Mouse (Mus musculus): ENCODE results near the gene Pank1.

Pank1 gene

DNA sequence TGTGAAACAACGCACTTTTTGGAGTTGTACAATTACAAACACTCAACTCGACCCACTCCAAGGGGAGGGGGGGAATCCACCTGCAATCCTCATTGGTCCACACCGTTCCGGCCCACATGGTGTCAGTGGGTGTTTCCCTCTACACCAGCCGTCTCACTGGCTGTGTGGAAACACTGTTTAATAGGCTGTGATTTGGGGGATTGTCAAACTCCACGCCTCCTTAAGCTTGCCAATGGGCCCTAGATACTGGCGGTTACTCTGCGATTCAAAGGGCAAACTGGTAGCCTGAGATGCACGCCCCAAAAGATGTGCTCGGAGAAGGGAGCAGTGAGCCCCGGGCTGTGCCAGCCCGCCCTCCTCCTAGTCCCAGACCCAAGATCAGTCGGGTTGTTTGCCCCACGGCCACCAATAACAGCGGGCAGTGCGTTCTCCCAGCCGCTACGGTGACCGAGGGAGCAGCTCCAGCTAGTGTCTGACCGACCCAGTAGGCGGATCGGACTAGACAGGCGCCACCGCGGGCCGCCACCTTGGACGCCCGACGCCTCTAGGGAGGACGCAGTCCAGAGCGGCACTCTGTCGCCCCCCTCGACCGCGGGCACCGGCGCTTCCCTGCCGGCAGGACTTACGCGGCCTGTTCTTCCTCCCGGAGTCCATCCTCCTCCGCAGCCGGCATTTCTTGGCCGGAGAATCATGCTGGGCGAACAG, 1.2 kb downstream of the Pank1 start:
- peak; percentile 66 to 72 for DNase-seq

GRCm38 (mm10) chr19:34876676-34877075, 2.6 kb downstream of the Pank1 start:
- DNase-seq = no peak

DNA sequence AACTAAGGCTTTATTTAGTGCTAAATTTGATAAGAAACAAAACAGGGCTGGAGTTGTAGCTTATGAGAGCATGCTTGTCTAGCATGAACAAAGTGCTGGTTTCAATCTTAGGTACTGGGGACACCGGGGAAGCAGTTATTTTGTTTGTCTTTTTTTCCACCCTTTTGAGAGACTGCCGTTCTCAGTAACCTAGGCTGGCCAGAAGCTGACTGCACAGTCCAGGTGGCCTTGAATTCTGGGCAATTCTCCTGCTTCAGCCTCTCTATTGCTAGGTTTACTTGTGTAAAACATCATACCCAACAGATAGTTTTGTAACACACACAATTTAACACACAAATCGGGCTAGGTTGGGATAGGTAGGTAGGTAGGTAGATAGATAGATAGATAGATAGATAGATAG, 9.9 kb downstream of the Pank1 start:
- DNase-seq = no peak

- no peak for DNase-seq
Observed at GRCm38 (mm10) chr19:34868093-34868741, 11.0 kb downstream of the Pank1 start.

- no peak for DNase-seq
Observed at GRCm38 (mm10) chr19:34863737-34864136, 15.5 kb downstream of the Pank1 start.

- DNase-seq = no peak
Observed at GRCm38 (mm10) chr19:34856021-34856651, 23.1 kb downstream of the Pank1 start.

DNA sequence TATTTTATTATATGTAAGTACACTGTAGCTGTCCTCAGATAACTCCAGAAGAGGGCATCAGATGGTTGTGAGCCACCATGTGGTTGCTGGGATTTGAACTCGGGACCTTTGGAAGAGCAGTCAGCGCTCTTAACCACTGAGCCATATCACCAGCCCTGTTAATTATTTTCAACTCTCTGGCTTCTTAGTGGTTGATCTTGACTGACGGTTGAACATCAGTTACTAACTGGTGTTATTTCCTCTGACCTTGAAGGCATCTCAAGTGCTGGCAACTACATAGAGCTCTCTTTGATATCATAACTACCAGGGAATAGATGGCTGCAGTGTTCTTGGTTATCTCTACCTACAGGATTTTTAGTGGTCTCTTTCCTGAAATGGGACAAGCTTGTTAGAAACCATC, 28.1 kb downstream of the Pank1 start:
- DNase-seq = no peak

DNA sequence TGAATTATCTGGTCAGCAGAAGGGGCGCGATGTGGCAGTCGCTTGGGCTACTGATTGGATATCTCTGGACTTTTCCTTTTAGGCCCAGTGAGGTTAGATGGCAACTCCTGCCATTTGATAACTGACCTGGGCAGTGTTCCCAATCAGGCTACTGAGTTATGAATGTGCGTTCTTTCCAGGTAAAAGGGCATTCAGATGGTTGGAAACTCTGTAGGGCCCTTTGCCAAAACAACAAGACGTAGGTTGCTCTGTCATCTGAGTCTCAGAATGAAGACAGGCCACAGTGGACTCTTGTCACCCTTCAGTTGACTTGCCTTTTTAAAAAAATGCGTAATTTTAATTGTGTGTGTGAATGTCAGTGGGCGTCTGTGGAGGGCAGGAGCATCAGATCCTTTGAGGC, 29.8 kb downstream of the Pank1 start:
- DNase-seq = no peak

GRCm38 (mm10) chr19:34848164-34848563, 31.1 kb downstream of the Pank1 start:
- no peak for DNase-seq

DNA sequence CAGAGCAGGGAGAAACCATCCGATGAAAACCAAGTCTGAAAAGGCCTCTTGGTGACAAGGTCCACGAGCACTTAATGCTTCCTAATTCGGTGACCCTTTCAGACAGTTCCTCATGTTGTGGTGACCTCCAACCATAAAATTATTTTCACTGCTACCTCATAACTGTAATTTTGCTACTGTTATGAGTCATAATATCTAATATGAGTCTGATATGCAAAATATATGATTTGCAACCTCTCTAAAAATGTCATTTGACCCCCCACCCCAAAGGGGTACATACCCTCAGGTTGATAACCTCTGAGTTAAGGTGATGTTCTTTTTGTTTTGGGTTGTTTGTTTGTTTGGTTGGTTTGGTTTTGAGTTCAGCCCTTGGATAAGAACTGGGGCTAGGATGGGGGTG, 32.2 kb downstream of the Pank1 start:
- no peak for DNase-seq

DNA sequence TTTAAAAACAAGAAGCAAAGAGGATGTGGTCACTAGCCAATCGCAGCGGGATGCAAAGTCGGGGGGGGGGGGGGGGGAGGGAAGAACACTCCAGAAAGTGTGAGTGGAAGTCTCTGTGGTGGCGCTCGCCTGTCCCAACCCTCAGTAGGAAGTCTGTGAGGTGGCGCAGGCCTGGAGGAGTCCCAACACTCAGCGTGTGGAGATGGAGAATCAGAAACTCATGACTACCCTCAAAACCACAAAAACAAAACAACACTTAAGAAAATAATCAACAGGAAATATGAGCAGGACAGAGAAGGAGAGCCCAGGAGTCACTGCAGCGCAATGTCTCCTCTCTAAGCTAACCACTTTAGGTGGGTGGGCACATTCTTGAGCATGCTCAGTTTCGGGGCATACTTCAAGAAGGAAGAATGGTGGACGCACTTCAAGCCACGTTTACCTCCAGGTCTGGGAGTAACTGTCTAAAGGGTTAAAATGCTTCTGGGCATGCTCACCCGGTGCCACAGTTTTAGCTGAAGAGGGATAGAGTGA, 32.7 kb downstream of the Pank1 start:
- DNase-seq = peak; percentile 15 to 20

- DNase-seq = peak; percentile 8 to 12
Observed at GRCm38 (mm10) chr19:34846005-34846404, 33.2 kb downstream of the Pank1 start.

GRCm38 (mm10) chr19:34845331-34845730, 33.9 kb downstream of the Pank1 start:
- DNase-seq = no peak

DNA sequence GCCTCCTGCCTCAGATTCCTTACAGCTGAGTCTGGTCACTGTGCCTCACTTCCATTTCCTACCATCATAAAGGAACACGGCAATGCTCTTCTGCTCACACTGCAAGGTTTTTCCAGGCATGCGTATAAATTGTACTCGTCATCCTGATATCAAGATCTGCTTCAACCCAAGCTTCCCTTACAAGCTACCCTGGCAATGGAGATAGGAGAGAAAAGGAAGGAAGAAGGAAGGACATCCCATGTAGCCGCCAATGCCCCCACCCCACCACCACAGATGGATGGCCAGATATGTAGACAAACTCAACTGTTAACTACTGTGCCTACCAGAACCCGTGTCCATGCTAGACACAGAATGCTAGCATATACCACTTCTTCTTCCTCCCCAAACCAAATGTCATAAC, 34.5 kb downstream of the Pank1 start:
- DNase-seq = no peak

DNA sequence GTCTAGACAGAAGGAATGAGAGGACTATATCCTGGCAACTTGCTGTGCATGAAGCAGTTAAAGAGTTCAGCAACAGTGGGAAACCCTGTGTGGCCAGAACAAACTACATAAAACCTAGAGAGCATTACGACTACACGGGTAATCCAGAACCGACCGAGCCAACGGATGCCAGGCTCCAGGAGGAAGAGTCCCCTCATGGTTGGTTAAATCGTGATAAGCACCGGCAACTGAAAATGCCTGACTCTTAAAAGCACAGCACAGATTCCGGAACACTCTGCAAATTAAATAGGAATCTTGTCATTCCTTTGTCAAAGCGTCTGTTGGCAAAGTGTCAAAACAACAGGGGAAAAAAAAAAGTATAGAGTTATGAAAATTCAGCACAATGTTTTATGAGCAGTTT, 35.2 kb downstream of the Pank1 start:
- no peak for DNase-seq

DNA sequence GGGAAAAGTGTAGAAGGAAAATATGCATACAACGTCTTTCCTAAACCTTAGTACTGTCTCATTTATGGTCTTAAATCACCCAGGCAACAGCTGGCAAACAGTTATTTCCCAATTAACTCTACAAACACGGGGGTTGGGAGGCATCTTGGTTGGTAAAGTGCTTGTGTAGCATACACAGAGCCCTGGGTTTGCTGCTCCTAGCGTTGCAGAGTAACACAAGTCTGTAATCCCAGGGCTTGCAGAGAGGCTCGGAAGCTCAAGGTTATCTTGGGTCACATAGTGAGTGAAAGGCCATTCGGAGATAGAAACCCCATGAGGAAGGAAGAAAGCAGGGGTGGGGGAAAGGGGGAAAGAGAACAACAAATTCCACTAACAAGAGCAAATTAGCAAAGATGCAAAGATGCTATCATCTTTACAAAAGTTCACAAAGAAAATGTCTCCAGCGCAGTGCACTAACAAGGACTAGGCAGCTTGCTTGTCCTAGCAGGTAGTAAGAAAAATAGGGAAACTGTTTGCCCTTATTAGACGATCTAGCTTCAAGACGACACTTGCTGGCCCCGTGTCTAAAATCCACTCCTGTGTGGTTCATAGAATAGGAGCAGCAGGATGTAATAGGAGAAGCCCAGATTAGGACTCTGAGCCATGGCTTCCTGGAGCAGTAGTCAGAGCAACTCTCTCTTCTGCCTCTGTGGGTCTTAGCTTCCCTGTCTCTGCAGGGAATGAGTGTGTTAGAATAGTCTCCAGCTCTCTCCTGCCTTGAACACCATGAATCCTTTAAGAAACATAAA, 37.3 kb downstream of the Pank1 start:
- DNase-seq = no peak

DNA sequence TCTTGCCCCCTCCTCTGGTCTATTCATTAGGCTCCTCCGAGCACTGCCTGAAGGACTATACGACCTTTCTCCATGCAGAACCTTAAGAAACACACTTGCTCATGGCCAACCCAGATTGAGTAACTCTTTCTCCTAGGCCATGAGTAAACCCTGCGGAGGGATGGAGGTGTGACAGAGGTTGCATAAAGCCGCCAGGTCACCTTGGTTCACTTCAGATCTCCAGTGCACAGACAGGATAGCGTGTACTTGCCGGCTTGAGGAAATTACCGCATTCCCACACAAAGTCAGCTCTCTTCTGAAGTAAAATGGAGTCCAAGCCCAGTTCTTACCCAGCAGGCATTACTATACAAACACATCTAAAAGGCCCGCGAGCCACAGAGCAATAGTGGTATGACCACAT, 40.6 kb downstream of the Pank1 start:
- no peak for DNase-seq

DNA sequence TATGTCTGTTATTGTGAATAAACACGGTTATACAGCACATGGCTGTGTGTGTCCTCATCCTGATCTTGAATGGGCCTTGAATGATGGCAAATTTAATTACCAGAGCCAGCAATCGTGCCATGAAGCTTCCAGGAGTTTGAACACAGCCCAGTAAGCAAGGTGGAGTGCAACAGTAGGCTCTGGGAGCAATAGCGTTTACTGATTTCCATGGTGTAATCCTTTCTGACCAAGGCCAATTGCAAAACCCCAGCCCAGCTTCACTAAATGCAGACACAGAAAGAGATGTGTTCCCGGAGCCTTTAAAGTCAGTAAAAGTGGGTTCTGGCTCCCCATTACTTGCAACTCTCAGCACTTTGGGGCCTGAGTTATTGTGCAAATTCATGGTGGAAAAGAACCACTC, 47.6 kb downstream of the Pank1 start:
- no peak for DNase-seq

DNA sequence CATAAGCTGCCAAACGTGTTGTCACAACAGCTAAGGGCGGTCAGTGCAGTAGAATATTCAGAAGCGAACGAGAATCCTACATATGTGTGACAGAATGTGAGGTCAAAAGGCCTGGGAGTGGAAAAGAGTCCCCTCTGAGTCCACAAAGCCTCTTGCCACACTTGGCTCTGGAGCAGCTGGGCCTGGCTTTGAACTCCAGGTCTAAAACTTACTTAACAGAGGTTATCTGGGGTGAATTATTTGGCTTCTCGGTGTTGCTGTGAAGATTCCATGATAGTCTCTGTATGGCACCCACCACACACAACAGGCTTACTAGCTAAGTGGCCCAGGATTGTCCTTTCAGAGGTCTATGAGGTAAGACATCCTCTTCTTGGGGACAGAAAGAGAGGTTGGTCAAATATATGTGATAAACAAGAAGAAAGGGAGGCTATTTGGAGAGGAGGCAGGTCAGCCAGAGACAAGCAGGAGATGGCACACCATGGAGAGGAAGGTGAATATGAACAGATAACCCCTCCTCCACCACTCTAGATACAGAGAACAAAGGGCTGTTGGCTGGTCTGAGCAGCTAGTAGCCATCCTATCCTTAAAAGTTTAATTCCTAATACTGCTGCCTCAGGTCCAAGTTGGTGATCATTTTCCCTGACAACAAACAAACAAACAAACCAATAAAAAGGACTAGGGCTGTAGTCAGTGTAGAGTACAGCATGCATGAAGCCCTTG, 51.2 kb downstream of the Pank1 start:
- no peak for DNase-seq

- no peak for DNase-seq
Observed at GRCm38 (mm10) chr19:34827444-34827843, 51.8 kb downstream of the Pank1 start.

- DNase-seq = peak in 1 of 2 experiments; percentile 57
Observed at GRCm38 (mm10) chr19:34825946-34826655, 53.2 kb downstream of the Pank1 start.

Measured in spleen, adult 18-20 months (tissue).